Mouse (Mus musculus) CH12.LX (cell line): Measurements from ENCODE around the gene Pkp4. TPM values are rescaled to one million over a fixed set of nuclear protein-coding genes. Genes with fewer than 3 reads are reported as not detected.

ENCODE experiments used
- DNase-seq: peaks from one replicate; pipeline ENCODE4 v3.0.0-alpha.2; 2013; ENCODE audit errors: extremely low read depth
- H3K27ac ChIP-seq: 2 replicates; pipeline ENCODE4 v1.5.1; 2012; ENCODE audit warnings: low read depth, mild to moderate bottlenecking, control low read depth, moderate library complexity; ENCODE audit not compliant: insufficient read depth
- H3K27me3 ChIP-seq: replicated peaks from 2 replicates; pipeline ENCODE3; 2012; ENCODE audit warnings: inconsistent platforms
- H3K36me3 ChIP-seq, 2 experiments: replicated peaks in 1 of 2; 2 replicates each; pipeline versions ENCODE3 to v1.6.1; 2012; ENCODE audit warnings: inconsistent platforms in 1 of 2, low read length in 1 of 2, mild to moderate bottlenecking in 1 of 2, mixed read lengths in 1 of 2, moderate library complexity in 1 of 2; ENCODE audit not compliant: control insufficient read depth in 1 of 2, insufficient read depth in 1 of 2
- H3K4me1 ChIP-seq, 2 experiments: 2 replicates each; pipeline ENCODE4 v1.6.1; 2012; ENCODE audit warnings: inconsistent platforms in 1 of 2, moderate library complexity in 1 of 2; ENCODE audit not compliant: insufficient read depth in 2 of 2, control insufficient read depth in 1 of 2
- H3K4me2 ChIP-seq: 2 replicates; pipeline ENCODE4 v1.6.1; 2012; ENCODE audit warnings: low read depth, mild to moderate bottlenecking, control low read depth; ENCODE audit not compliant: poor library complexity, insufficient read depth, severe bottlenecking
- H3K4me3 ChIP-seq, 3 experiments: fragments of 150-350 bp in 1 of 3; sonication (generic) in 1 of 3; replicated peaks in 1 of 3; 2 replicates each; pipeline versions ENCODE3 to v1.5.1; 2011 to 2012; ENCODE audit warnings: low read depth in 2 of 3, low read length in 2 of 3, mild to moderate bottlenecking in 2 of 3, moderate library complexity in 2 of 3, control low read depth in 1 of 3, improper control_type of control experiment in 1 of 3, inconsistent platforms in 1 of 3, mixed read lengths in 1 of 3; ENCODE audit not compliant: poor library complexity in 1 of 3
- H3K79me2 ChIP-seq: replicated peaks from 2 replicates; pipeline ENCODE4 v1.6.1; 2012; ENCODE audit warnings: mild to moderate bottlenecking, moderate library complexity; ENCODE audit not compliant: control insufficient read depth, poor library complexity, insufficient read depth, severe bottlenecking; ENCODE audit errors: extremely low read depth
- H3K9ac ChIP-seq: 2 replicates; pipeline ENCODE4 v1.6.1; 2012; ENCODE audit warnings: low read depth, mild to moderate bottlenecking, control low read depth, moderate library complexity; ENCODE audit not compliant: insufficient read depth
- H3K9me3 ChIP-seq: replicated peaks from 2 replicates; pipeline ENCODE3; 2012; ENCODE audit warnings: low read length, inconsistent platforms, mixed read lengths
- CHD1 ChIP-seq: IDR thresholded peaks from 2 replicates; pipeline ENCODE4 v1.6.1; 2012; ENCODE audit warnings: low read depth, low read length, improper control_type of control experiment, inconsistent platforms
- CHD2 ChIP-seq: IDR thresholded peaks from 2 replicates; pipeline ENCODE4 v1.6.1; 2011; ENCODE audit warnings: low read length, improper control_type of control experiment
- CTCF ChIP-seq, 2 experiments: IDR thresholded peaks in 1 of 2; conservative IDR thresholded peaks in 1 of 2; 2 replicates each; pipeline ENCODE4 v1.5.1; 2011 to 2012; ENCODE audit warnings: low read depth in 2 of 2, low read length in 2 of 2, improper control_type of control experiment in 1 of 2, inconsistent platforms in 1 of 2, mild to moderate bottlenecking in 1 of 2, moderate library complexity in 1 of 2
- E2F4 ChIP-seq: IDR thresholded peaks from 2 replicates; pipeline ENCODE4 v1.6.1; 2011; ENCODE audit warnings: low read depth, low read length, improper control_type of control experiment; ENCODE audit not compliant: insufficient replicate concordance
- EP300 ChIP-seq: IDR thresholded peaks from 2 replicates; pipeline ENCODE4 v1.6.1; 2011; ENCODE audit warnings: low read length, improper control_type of control experiment
- ETS1 ChIP-seq: conservative IDR thresholded peaks from 2 replicates; pipeline ENCODE4 v1.6.1; 2012; ENCODE audit warnings: low read depth, mild to moderate bottlenecking, inconsistent platforms, low read length, improper control_type of control experiment, moderate library complexity
- GABPA ChIP-seq: IDR thresholded peaks from 2 replicates; pipeline ENCODE4 v1.6.1; 2012; ENCODE audit warnings: low read depth, low read length, improper control_type of control experiment, inconsistent platforms; ENCODE audit not compliant: insufficient replicate concordance
- JUND ChIP-seq: conservative IDR thresholded peaks from 2 replicates; pipeline ENCODE4 v1.6.1; 2011; ENCODE audit warnings: low read depth, low read length, improper control_type of control experiment
- MAFK ChIP-seq: IDR thresholded peaks from 2 replicates; pipeline ENCODE4 v1.6.1; 2011; ENCODE audit warnings: low read length, improper control_type of control experiment; ENCODE audit not compliant: insufficient replicate concordance
- MAX ChIP-seq: IDR thresholded peaks from 2 replicates; pipeline ENCODE4 v1.6.1; 2011; ENCODE audit warnings: low read length, improper control_type of control experiment
- MAZ ChIP-seq: IDR thresholded peaks from 2 replicates; pipeline ENCODE4 v1.6.1; 2012; ENCODE audit warnings: low read depth, mild to moderate bottlenecking, inconsistent platforms, low read length, improper control_type of control experiment, moderate library complexity
- MEF2A ChIP-seq: IDR thresholded peaks from 2 replicates; pipeline ENCODE4 v1.6.1; 2014; ENCODE audit warnings: low read depth, mild to moderate bottlenecking, inconsistent platforms, low read length, improper control_type of control experiment, borderline replicate concordance
- MYC ChIP-seq: IDR thresholded peaks from 2 replicates; pipeline ENCODE4 v1.6.1; 2011; ENCODE audit warnings: low read depth, mild to moderate bottlenecking, improper control_type of control experiment, low read length
- NELFE ChIP-seq: IDR thresholded peaks from 2 replicates; pipeline ENCODE4 v1.6.1; 2011; ENCODE audit warnings: low read depth, low read length, improper control_type of control experiment
- PAX5 ChIP-seq: IDR thresholded peaks from 2 replicates; pipeline ENCODE4 v1.6.1; 2012; ENCODE audit warnings: low read length, inconsistent platforms, mixed read lengths
- RAD21 ChIP-seq: IDR thresholded peaks from 2 replicates; pipeline ENCODE4 v1.6.1; 2011; ENCODE audit warnings: low read depth, mild to moderate bottlenecking, low read length, improper control_type of control experiment, moderate library complexity
- SIN3A ChIP-seq: IDR thresholded peaks from 2 replicates; pipeline ENCODE4 v1.6.1; 2012; ENCODE audit warnings: low read length, improper control_type of control experiment, inconsistent platforms
- SMC3 ChIP-seq: IDR thresholded peaks from 2 replicates; pipeline ENCODE4 v1.6.1; 2011; ENCODE audit warnings: low read depth, low read length, improper control_type of control experiment
- USF1 ChIP-seq: IDR thresholded peaks from 2 replicates; pipeline ENCODE4 v1.6.1; 2014; ENCODE audit warnings: low read depth, mild to moderate bottlenecking, inconsistent platforms, low read length, improper control_type of control experiment
- USF2 ChIP-seq: conservative IDR thresholded peaks from 2 replicates; pipeline ENCODE4 v1.6.1; 2011; ENCODE audit warnings: low read depth, low read length, improper control_type of control experiment
- ZC3H11A ChIP-seq: IDR thresholded peaks from 2 replicates; pipeline ENCODE4 v1.6.1; 2012; ENCODE audit warnings: low read depth, mild to moderate bottlenecking, inconsistent platforms, low read length, improper control_type of control experiment
- ZMIZ1 ChIP-seq: IDR thresholded peaks from 2 replicates; pipeline ENCODE4 v1.6.1; 2012; ENCODE audit warnings: low read depth, mild to moderate bottlenecking, inconsistent platforms, low read length, improper control_type of control experiment
- dilution Hi-C: fragments of 300-500 bp; cut with MboI; formaldehyde crosslinking; loops from 2 replicates; pipeline ENCODE4 v1.14.3; 2020; ENCODE audit warnings: low sequenced_read_pairs; ENCODE audit not compliant: extremely low pct_unique_long_range_greater_than_20kb, extremely low pct_ligation_motif_present
- in situ Hi-C: fragments of 300-500 bp; cut with MboI; formaldehyde crosslinking; loops from 3 replicates; pipeline ENCODE4 v1.14.3; 2019; ENCODE audit warnings: low sequenced_read_pairs, low pct_ligation_motif_present, low pct_unique_long_range_greater_than_20kb, mixed read lengths
- polyA plus RNA-seq: library from polyadenylated mRNA; unstranded; fragments of >175 nt; gene quantifications from 2 replicates; pipeline ENCODE4 v1.2.1, GENCODE M21; 2012; ENCODE audit warnings: low read depth; ENCODE audit not compliant: insufficient read length
- total RNA-seq, 2 experiments: library from RNA; depleted of rRNA; stranded (reverse); fragments of 300-350 nt in 1 of 2; fragments of >200 nt in 1 of 2; gene quantifications; 2 replicates each; pipeline ENCODE4 v1.2.3; 2012 to 2014

Gene Pkp4
- total and polyA plus RNA-seq, 3 experiments, result not detected

DNA sequence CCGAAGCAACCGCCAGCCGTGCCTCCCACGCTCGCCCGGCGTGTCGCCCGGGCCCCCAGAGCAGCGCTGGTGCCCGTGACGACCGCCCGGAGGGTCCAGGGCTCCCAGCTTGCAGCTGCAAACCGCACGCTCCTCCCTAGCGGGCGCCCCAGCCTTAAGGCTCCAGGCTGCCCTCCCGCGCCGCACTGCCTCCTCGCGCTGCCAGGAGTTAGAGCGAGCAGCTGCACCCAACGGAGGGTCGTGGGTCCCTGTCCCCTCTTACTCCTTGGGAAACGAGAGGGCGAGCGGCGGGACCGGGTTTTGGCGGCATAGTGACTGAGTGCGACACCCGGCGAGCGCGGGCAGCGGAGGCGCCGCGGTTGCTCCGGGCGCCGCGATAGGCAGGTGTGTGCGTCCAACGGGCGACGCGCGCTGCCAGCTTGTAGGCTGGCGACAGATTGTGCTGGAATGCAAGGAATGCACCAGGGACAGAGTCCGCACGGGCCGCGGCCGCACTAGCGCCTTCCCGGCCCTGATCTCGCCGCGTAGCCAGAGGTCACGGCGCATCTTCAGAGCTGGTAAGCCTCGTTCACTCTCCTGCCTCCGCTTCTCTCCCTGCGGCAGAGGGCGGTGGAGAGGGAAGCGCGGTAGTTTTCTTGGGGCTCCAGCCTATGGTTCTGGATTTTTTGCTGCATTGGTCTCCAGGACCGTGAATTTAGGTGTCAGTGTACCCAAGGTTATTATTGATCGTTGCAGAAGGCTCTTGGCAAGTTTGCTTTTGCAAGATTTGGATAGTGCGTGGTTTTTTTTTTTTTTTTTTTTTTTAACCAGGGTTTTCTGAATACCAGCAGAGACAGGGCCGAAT, 1.0 kb downstream of the Pkp4 start:
- H3K9ac ChIP-seq, result no peak overlapping the region
- no peaks in the 10 kb centered on the region for H3K4me1 ChIP-seq
- H3K36me3 ChIP-seq, result no peaks in the 10 kb centered on the region
- H3K79me2 ChIP-seq, result no peaks in the 10 kb centered on the region
- H3K27me3 ChIP-seq, result no peaks in the 10 kb centered on the region
- peaks cover 60% of the 10 kb centered on the region for H3K9me3 ChIP-seq
- H3K4me3 ChIP-seq, result no peak overlapping the region
- no peak overlapping the region for H3K27ac ChIP-seq
- TF ChIP-seq JUND (no peak), E2F4 (no peak), CHD2 (no peak), SMC3 (no peak), MYC (no peak), RAD21 (no peak), CHD1 (no peak), SIN3A (no peak), MEF2A (no peak), CTCF (conservative IDR thresholded peaks at IDR 0.05 in 1 of 2, IDR thresholded peaks at IDR 0.05 in 1 of 2; ENCODE audit: low read depth in 2 of 2, low read length in 2 of 2) (no peak), NELFE (no peak), ETS1 (no peak), ZC3H11A (no peak), MAX (no peak), USF2 (no peak), MAFK (no peak), ZMIZ1 (no peak), PAX5 (no peak)
- dilution Hi-C loops (no loop called here), in situ Hi-C loops (no loop called here)
- no peak for DNase-seq
- H3K4me2 ChIP-seq, result no peak overlapping the region

DNA sequence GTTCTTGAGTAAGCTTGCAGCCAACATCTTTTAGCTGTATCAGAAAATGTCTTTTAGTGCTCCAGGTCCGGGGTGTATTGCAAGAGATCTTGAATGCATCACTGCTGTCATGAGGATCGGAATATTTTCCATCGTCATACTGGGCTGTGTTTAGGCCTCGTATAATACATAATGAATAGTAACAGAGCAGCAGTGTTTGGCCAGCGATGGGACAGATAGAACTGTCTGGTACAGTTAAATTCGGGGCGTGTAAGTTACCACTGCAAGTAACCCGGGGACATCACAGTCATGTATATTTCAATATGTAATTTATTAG, 1.6 kb downstream of the Pkp4 start:
- H3K27ac ChIP-seq, result no peak overlapping the region
- no peaks in the 10 kb centered on the region for H3K79me2 ChIP-seq
- H3K4me3 ChIP-seq, result no peak overlapping the region
- no peaks in the 10 kb centered on the region for H3K4me1 ChIP-seq
- no peak for DNase-seq
- no peak overlapping the region for H3K4me2 ChIP-seq
- in situ Hi-C loops (no loop called here), dilution Hi-C loops (no loop called here)
- peaks cover 62% of the 10 kb centered on the region for H3K9me3 ChIP-seq
- H3K9ac ChIP-seq, result no peak overlapping the region
- TF ChIP-seq EP300 (no peak), ETS1 (no peak), E2F4 (no peak), USF1 (no peak), MEF2A (no peak), MAZ (no peak), GABPA (no peak)
- H3K36me3 ChIP-seq, result no peaks in the 10 kb centered on the region
- H3K27me3 ChIP-seq, result no peaks in the 10 kb centered on the region
